Mouse (Mus musculus) heart, postnatal 36 days (tissue): Measurements from ENCODE around the gene Mpnd. TPM values are rescaled to one million over a fixed set of nuclear protein-coding genes. Genes with fewer than 3 reads are reported as not detected.

Source experiments
- DNase-seq, 2 experiments: peaks; one replicate each; pipeline ENCODE4 v3.0.0; 2021 to 2022
- intact Hi-C: fragments of 180-260 bp; cut with DNase I; formaldehyde crosslinking; loops from one replicate; pipeline ENCODE4 v1.15.1; 2025
- total RNA-seq, 2 experiments: library from RNA; stranded (reverse); gene quantifications; 2 replicates each; pipeline ENCODE4 v1.2.3; 2021

The Mpnd gene
- total RNA-seq, 2 experiments from 2014 or later, result 58.6 to 64.1 TPM

GRCm38 (mm10) chr17:56016793-56017785 lies 11.6 kb downstream of the Mpnd start:
- intact Hi-C loops, result no loop called here
- no peak for DNase-seq

- no peak for DNase-seq
- intact Hi-C loops, result no loop called here
Observed at GRCm38 (mm10) chr17:56017848-56018247, 12.3 kb downstream of the Mpnd start.

- intact Hi-C loops, result no loop called here
- DNase-seq, result peak in 1 of 2 experiments; percentile 55
Observed at GRCm38 (mm10) chr17:56018347-56019131, 13.0 kb downstream of the Mpnd start.

GRCm38 (mm10) chr17:56020400-56021084 lies 15.0 kb downstream of the Mpnd start:
- DNase-seq, result no peak
- intact Hi-C loops, result no loop called here

GRCm38 (mm10) chr17:56021161-56021910 lies 15.8 kb downstream of the Mpnd start:
- intact Hi-C loops, result no loop called here
- no peak for DNase-seq

- no peak for DNase-seq
- intact Hi-C loops, result no loop called here
Observed at GRCm38 (mm10) chr17:56022131-56022988, 16.8 kb downstream of the Mpnd start.

- DNase-seq, result no peak
- intact Hi-C loops, result no loop called here
Observed at GRCm38 (mm10) chr17:56022989-56023290, 17.4 kb downstream of the Mpnd start.

GRCm38 (mm10) chr17:56023386-56023785 lies 17.9 kb downstream of the Mpnd start:
- intact Hi-C loops, result no loop called here
- DNase-seq, result no peak

- DNase-seq, result no peak
- intact Hi-C loops, result no loop called here
Observed at GRCm38 (mm10) chr17:56024476-56024875, 19.0 kb downstream of the Mpnd start.

GRCm38 (mm10) chr17:56024931-56025330 lies 19.4 kb downstream of the Mpnd start:
- intact Hi-C loops, result no loop called here
- DNase-seq, result no peak

- DNase-seq, result no peak
- intact Hi-C loops, result no loop called here
Observed at GRCm38 (mm10) chr17:56026303-56026702, 20.8 kb downstream of the Mpnd start.

- DNase-seq, result no peak
- intact Hi-C loops, result no loop called here
Observed at GRCm38 (mm10) chr17:56026881-56027280, 21.4 kb downstream of the Mpnd start.

GRCm38 (mm10) chr17:56027801-56028441 lies 22.4 kb downstream of the Mpnd start:
- DNase-seq, result no peak
- intact Hi-C loops, result no loop called here

- DNase-seq, result peak in 1 of 2 experiments; percentile 7
- intact Hi-C loops, result no loop called here
Observed at GRCm38 (mm10) chr17:56030238-56030870, 24.8 kb downstream of the Mpnd start.

- DNase-seq, result peak in 1 of 2 experiments; percentile 45
- intact Hi-C loops, result no loop called here
Observed at GRCm38 (mm10) chr17:56030919-56031318, 25.4 kb downstream of the Mpnd start.

GRCm38 (mm10) chr17:56031431-56031830 lies 25.9 kb downstream of the Mpnd start:
- intact Hi-C loops, result no loop called here
- DNase-seq, result no peak

- DNase-seq, result peak in 1 of 2 experiments; percentile 12
- intact Hi-C loops, result no loop called here
Observed at GRCm38 (mm10) chr17:56032127-56032733, 26.7 kb downstream of the Mpnd start.

GRCm38 (mm10) chr17:56032831-56033230 lies 27.3 kb downstream of the Mpnd start:
- intact Hi-C loops, result no loop called here
- DNase-seq, result peak in 1 of 2 experiments; percentile 9
